Comparison of ENCODE assay signal across 8 mouse cellular contexts in the genomic region with DNA sequence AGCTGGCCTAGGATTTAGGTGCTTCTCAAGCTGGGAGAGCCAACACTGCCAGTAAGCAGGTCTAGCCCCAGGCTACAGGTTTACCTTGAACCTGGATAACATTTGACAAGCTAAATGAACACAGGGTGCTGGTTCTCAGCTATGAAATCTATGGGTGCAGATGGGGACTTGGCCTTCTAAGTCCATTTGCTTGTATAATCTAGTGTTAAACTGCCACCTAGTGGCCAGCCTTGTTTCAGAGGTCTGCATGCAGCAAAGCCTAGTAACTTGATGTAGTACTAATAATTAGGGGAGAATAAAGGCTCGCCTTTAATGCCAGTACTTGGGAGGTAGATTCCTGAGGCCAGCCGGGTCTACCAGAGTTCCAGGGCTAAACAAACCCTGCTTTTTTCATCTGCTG. TPM values are rescaled to one million over a fixed set of nuclear protein-coding genes. Genes with fewer than 3 reads are reported as not detected.
DNase-seq lines count a peak whose midpoint lies in the region; ATAC-seq and TF ChIP-seq lines count a peak whose summit lies in the region.

No protein-coding gene starts in this region.

- no peak overlapping the region for H3K4me2 ChIP-seq in lung, embryonic 16.5 days (ENCODE audit: low read depth, low read length)

- peak; percentile 79 for DNase-seq in ES-CJ7 (ENCODE audit: low read depth, low spot score)
- peak; percentile 67 for DNase-seq in fat pad, adult 2 months (ENCODE audit: extremely low read depth, low read depth, low spot score)
- peak; percentile 71 to 77 for DNase-seq in heart, postnatal 36 days
- DNase-seq in layer of hippocampus, adult 2 months (ENCODE audit: low spot score in 2 of 2): peak; percentile 69 to 80
- DNase-seq in right cerebral cortex, postnatal 14 days: peak; percentile 85

- H3K4me3 ChIP-seq in bone marrow macrophage, adult 2 months (ENCODE audit: insufficient read depth, low read length): no peak overlapping the region
- H3K4me3 ChIP-seq in layer of hippocampus, adult 2 months: peak overlapping the region; percentile 33; the same call in 1 of the 2 replicates
- peak overlapping the region; percentile 4 for H3K4me3 ChIP-seq in lung, embryonic 16.5 days (ENCODE audit: low read length)

- TF ChIP-seq POLR2A in bone marrow macrophage, adult 2 months (IDR thresholded peaks at IDR 0.05; ENCODE audit: borderline replicate concordance, low read depth, low read length): no peak

- no peaks in the 10 kb centered on the region for H3K9me3 ChIP-seq in lung, embryonic 16.5 days (ENCODE audit: control insufficient read depth, low read length)

- no peak overlapping the region for H3K27ac ChIP-seq in bone marrow macrophage, adult 2 months (ENCODE audit: insufficient read depth, low read depth, low read length)
- H3K27ac ChIP-seq in layer of hippocampus, adult 2 months: no peak overlapping the region
- no peak overlapping the region for H3K27ac ChIP-seq in lung, embryonic 16.5 days (ENCODE audit: low read length)

- no peak overlapping the region; the same call in 1 of the 2 replicates for H3K9ac ChIP-seq in lung, embryonic 16.5 days (ENCODE audit: low read length)

- H3K4me1 ChIP-seq in bone marrow macrophage, adult 2 months (ENCODE audit: control insufficient read depth, insufficient read depth, low read length): peaks cover 9% of the 10 kb centered on the region; the same call in 1 of the 2 replicates
- H3K4me1 ChIP-seq in lung, embryonic 16.5 days (replicated peaks; ENCODE audit: control insufficient read depth, insufficient read depth, low read length): peaks cover 33% of the 10 kb centered on the region

- WGBS in lung, embryonic 16.5 days: 39% methylated on average over 2 of the region's 2 CpGs

- no peak for ATAC-seq in lung, embryonic 16.5 days (ENCODE audit: low read depth)
- no peak for ATAC-seq in megakaryocyte-erythroid progenitor cell, adult 5-6 weeks (replicated peaks; ENCODE audit: low FRiP score, low TSS enrichment, poor library complexity, severe bottlenecking)

- intact Hi-C loops in heart, postnatal 36 days (cut with DNase I): loop anchor here (1.0 to 5.0 kb wide), 2 partner anchors 49 to 168 kb away; no protein-coding TSS in a partner anchor

- peaks cover 29% of the 10 kb centered on the region for H3K36me3 ChIP-seq in lung, embryonic 16.5 days (ENCODE audit: control insufficient read depth, insufficient read depth, low read length)

- 0 out of 2 replicates have a peak, but pooled peaks have one; percentile 13 for TF ChIP-seq CTCF in bone marrow macrophage, adult 2 months (IDR thresholded peaks at IDR 0.05; ENCODE audit: low read depth, low read length)
- peak; percentile 81 for TF ChIP-seq CTCF in layer of hippocampus, adult 2 months (conservative IDR thresholded peaks at IDR 0.05)

- no peaks in the 10 kb centered on the region for H3K27me3 ChIP-seq in lung, embryonic 16.5 days (ENCODE audit: control insufficient read depth, insufficient read depth, low read depth, low read length)

RNA-seq across cellular contexts. Expression of a gene that starts 4.5 kb away (rescaled TPM):
- polyA plus RNA-seq in bone marrow macrophage, adult 2 months (2012; ENCODE audit: insufficient read depth, insufficient read length, missing spikeins): 1,438 and 1,604 TPM in 2 replicates
- 1,000 to 10,000 TPM; 1,282 to 1,390 TPM for total RNA-seq in heart, postnatal 36 days (2021)
- 1,000 to 10,000 TPM; 2,132 to 2,154 TPM for total RNA-seq in layer of hippocampus, adult 2 months (2021)
- polyA plus RNA-seq in lung, embryonic 16.5 days (2015; fragmentation: Nextera tagmentation; extraction: Ambion mirVana): 2,362 and 2,391 TPM in 2 replicates
- total RNA-seq in megakaryocyte-erythroid progenitor cell, adult 5-6 weeks (2014; fragmentation: Nextera tagmentation): 3,454 and 3,626 TPM in 2 replicates
- 5,878 and 7,940 TPM in 2 replicates for total RNA-seq in megakaryocyte-erythroid progenitor cell, adult 5-6 weeks (2017)
